Mouse (Mus musculus): ENCODE measurements around the gene Mgat5.

DNA sequence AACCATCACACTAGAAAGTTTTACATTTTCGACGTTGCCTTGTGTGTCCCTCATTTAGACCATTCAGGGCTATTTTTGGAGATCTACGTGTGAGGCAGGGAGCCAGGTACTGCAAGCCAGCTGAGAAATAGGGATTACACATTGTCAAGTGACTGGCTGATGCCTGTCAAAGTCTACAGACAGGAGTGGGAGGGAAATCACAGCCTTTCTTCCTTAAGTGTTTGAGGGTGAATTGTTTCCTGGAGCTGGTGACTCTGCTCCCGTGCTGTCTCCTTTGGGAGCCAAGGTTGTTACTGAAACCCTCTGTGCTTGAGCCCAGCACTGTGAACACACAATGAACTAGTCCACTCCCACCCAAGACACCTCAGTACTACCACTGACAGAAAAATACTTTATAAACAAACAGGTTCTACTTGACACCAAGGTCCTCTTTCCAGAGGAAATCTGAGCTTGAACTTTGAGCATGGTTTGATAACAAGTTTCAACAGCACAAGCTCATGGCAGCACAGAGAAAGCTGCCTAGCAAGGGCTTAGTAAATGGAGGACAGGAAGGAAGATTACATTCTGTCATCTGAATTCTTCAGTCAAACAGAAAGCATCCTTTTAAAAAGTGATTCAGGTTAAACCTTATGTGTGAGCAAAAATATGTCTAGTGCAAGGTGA, 147.4 kb downstream of the Mgat5 start:
- no peak for TF ChIP-seq CTCF (IDR thresholded peaks at IDR 0.05; ENCODE audit: low read depth, low read length)
- no peak for TF ChIP-seq POLR2A (IDR thresholded peaks at IDR 0.05; ENCODE audit: extremely low read depth, insufficient read depth, low read length)

Data from liver, adult 2 months (tissue).